Mouse (Mus musculus) lung, embryonic 16.5 days (tissue): ENCODE data around the gene Slc25a44. TPM values are rescaled to one million over a fixed set of nuclear protein-coding genes. Genes with fewer than 3 reads are reported as not detected.
A peak's percentile ranks its signal among the peaks of the same experiment; 100 is the strongest.
"Not testable (repeated sequence)": the region's sequence is repeated elsewhere in the genome, so short reads cannot be mapped to it uniquely, and the experiment has no call there.

Experiments
- ATAC-seq: fragments of 200-750 bp; cut with Nextera tagmentation; 2 replicates; pipeline ENCODE4 v1.8.0; 2017; ENCODE audit warnings: low read depth, mild to moderate bottlenecking, moderate library complexity
- H3K27ac ChIP-seq: fragments of 300-500 bp; sonication (generic); 2 replicates; pipeline ENCODE4 v1.5.1; 2014; ENCODE audit warnings: mild to moderate bottlenecking, control low read depth, low read length
- H3K27me3 ChIP-seq: fragments of 300-500 bp; sonication (generic); 2 replicates; pipeline ENCODE4 v1.6.1; 2014; ENCODE audit warnings: low read depth, low read length, mixed read lengths; ENCODE audit not compliant: control insufficient read depth, insufficient read depth
- H3K36me3 ChIP-seq: fragments of 300-500 bp; sonication (generic); 2 replicates; pipeline ENCODE4 v1.6.1; 2014; ENCODE audit warnings: low read length; ENCODE audit not compliant: control insufficient read depth, insufficient read depth
- H3K4me1 ChIP-seq: fragments of 300-500 bp; sonication (generic); replicated peaks from 2 replicates; pipeline ENCODE4 v1.6.1; 2014; ENCODE audit warnings: low read length, mixed read lengths; ENCODE audit not compliant: control insufficient read depth, insufficient read depth
- H3K4me2 ChIP-seq: fragments of 300-500 bp; sonication (generic); 2 replicates; pipeline ENCODE4 v1.6.1; 2014; ENCODE audit warnings: low read depth, low read length, control low read depth
- H3K4me3 ChIP-seq: fragments of 300-500 bp; sonication (generic); 2 replicates; pipeline ENCODE4 v1.5.1; 2014; ENCODE audit warnings: mild to moderate bottlenecking, low read length, control low read depth
- H3K9ac ChIP-seq: fragments of 300-500 bp; sonication (generic); 2 replicates; pipeline ENCODE4 v1.6.1; 2014; ENCODE audit warnings: low read length, control low read depth
- H3K9me3 ChIP-seq: fragments of 300-500 bp; sonication (generic); 2 replicates; pipeline ENCODE4 v1.6.1; 2016; ENCODE audit warnings: low read length; ENCODE audit not compliant: control insufficient read depth
- WGBS: fragments of 180-500 bp; shearing (Covaris S2); extraction: QIAGEN DNeasy Blood & Tissue Kit; methylation state at CpG from one replicate; pipeline ENCODE4 v1.1.7; 2014; 5-methylcytosine and 5-hydroxymethylcytosine counted together
- polyA plus RNA-seq: library from polyadenylated mRNA; unstranded; fragments of >200 nt; fragmentation: Nextera tagmentation; extraction: Ambion mirVana; gene quantifications from 2 replicates; pipeline ENCODE4 v1.2.1, GENCODE M21; 2015

The Slc25a44 gene
- polyA plus RNA-seq, 1 experiment from 2014 or later: 16.0 TPM

GRCm38 (mm10) chr3:88384364-88384763 is 40.6 kb downstream of the Slc25a44 start, which contains the start of gene Bglap:
Gene Bglap, minus strand, starts transcription at chr3:88384464.
- H3K4me3 ChIP-seq: no peak within 1 kb of the TSS
- no peaks in the 10 kb centered on the region for H3K4me1 ChIP-seq
- WGBS: 70% methylated on average over 5 of the region's 5 CpGs
- no peaks in the 10 kb centered on the region for H3K36me3 ChIP-seq
- no peak within 1 kb of the TSS for H3K27ac ChIP-seq
- H3K4me2 ChIP-seq: no peak within 1 kb of the TSS
- H3K27me3 ChIP-seq: no peaks in the 10 kb centered on the region
- H3K9me3 ChIP-seq: no peaks in the 10 kb centered on the region
- no peak for ATAC-seq
- H3K9ac ChIP-seq: no peak within 1 kb of the TSS

- H3K4me3 ChIP-seq, H3K27me3 ChIP-seq, H3K27ac ChIP-seq, H3K9ac ChIP-seq, H3K4me2 ChIP-seq, H3K4me1 ChIP-seq, H3K9me3 ChIP-seq, H3K36me3 ChIP-seq: not testable (repeated sequence)
- 0 out of 2 replicates have a peak, but pooled peaks have one; percentile 15 for ATAC-seq
- 11% methylated on average over 1 of the region's 7 CpGs for WGBS
Measured at GRCm38 (mm10) chr3:88382383-88382782, 42.6 kb downstream of the Slc25a44 start.

DNA sequence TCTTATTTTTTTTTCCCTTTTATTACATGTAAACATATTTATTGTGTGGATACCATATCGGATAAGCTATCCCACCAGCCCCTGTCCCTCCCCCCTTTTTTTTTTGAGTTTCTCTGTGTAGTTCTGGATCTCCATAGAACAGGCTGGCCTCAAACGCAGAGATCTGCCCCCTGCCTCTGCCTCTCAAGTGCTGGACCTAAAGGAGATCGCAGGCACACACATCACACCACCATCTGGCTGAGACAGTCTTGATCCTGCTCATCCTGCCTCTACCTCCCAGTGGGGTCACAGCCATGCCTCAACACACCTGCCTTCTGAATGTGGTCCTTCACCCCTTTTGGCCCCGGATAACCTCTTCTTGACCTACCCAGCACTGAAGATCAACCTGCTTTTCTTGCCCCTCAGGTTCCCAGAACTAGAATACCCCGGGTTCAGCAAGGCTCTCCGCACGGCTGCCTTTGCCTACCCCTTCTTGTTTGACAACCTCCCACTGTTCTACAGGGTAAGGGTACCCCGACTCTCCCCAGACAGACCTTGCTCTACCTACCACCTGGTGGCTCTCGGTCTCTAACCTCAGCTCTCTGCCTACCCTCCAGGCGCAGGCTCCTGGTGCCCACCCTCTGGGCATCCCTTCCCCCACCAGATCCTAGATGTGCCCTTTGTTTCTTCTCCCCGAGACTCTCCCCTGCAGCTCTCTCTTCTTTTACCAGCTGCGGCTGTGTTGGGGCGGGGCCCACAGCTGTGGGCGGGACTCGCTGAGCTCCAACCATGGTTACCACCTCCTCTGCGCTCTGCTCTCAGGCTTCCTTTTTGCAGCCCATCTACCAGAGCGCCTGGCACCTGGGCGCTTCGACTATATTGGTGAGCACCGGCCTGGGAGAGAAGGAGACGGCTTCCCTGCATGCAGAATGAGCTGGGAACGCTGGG is 43.3 kb downstream of the Slc25a44 start:
- H3K9ac ChIP-seq, H3K27ac ChIP-seq, H3K27me3 ChIP-seq, H3K4me1 ChIP-seq, H3K36me3 ChIP-seq, H3K9me3 ChIP-seq: not testable (repeated sequence)
- Histone ChIP-seq H3K4me3 (0 out of 2 replicates have a peak overlapping the region, but pooled peaks have one; percentile 13), H3K4me2 (peak overlapping the region; percentile 50)
- 12% methylated on average over 18 of the region's 22 CpGs for WGBS
- peak; percentile 89 for ATAC-seq

DNA sequence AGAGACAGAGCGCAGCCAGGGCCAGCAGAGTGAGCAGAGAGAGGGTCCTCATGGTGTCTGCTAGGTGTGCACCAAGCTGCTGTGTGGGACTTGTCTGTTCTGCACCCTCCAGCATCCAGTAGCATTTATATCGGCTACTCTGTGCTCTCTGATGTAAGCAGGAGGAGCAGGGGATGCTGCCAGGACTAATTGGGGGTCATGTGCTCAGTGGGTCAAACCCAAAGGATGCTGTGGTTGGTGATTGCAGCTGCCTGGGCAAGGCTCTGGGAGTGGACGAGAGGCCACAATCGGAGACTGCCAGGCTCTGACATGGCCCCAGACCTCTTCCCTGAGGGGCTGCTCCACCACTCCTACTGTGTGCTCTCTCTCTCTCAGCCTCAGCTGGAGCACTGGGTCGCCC is 46.3 kb downstream of the Slc25a44 start, which contains the start of gene Bglap2:
Bglap2 (minus strand) TSS at position 101 of the 400 bp plus-strand sequence.
- H3K4me1 ChIP-seq, H3K27ac ChIP-seq, H3K9me3 ChIP-seq, H3K4me3 ChIP-seq, ATAC-seq, H3K9ac ChIP-seq, H3K36me3 ChIP-seq, H3K27me3 ChIP-seq, H3K4me2 ChIP-seq: not testable (repeated sequence)
- WGBS: 73% methylated on average over 4 of the region's 5 CpGs

GRCm38 (mm10) chr3:88376644-88377043 is 48.3 kb downstream of the Slc25a44 start:
- not testable (repeated sequence) for H3K36me3 ChIP-seq, H3K27ac ChIP-seq, H3K4me3 ChIP-seq, H3K9ac ChIP-seq, H3K4me1 ChIP-seq, ATAC-seq, H3K9me3 ChIP-seq, H3K4me2 ChIP-seq, H3K27me3 ChIP-seq
- WGBS: 30% methylated on average over 4 of the region's 7 CpGs

- Histone ChIP-seq H3K4me3 (peak overlapping the region; percentile 24; the same call in 1 of the 2 replicates), H3K4me2 (peak overlapping the region; percentile 46)
- H3K27me3 ChIP-seq, H3K27ac ChIP-seq, H3K4me1 ChIP-seq, H3K9me3 ChIP-seq, H3K36me3 ChIP-seq, H3K9ac ChIP-seq: not testable (repeated sequence)
- 11% methylated on average over 16 of the region's 19 CpGs for WGBS
- ATAC-seq: peak; percentile 94
Measured at GRCm38 (mm10) chr3:88375750-88376626, 49.0 kb downstream of the Slc25a44 start.

- H3K4me2 ChIP-seq, H3K27me3 ChIP-seq, H3K4me1 ChIP-seq, H3K27ac ChIP-seq, H3K9ac ChIP-seq, H3K4me3 ChIP-seq, H3K9me3 ChIP-seq, ATAC-seq, H3K36me3 ChIP-seq: not testable (repeated sequence)
- 90% methylated on average over 9 of the region's 9 CpGs for WGBS
Measured at GRCm38 (mm10) chr3:88372643-88373042, 52.3 kb downstream of the Slc25a44 start, which contains the start of gene Bglap3. Gene Bglap3, minus strand, starts transcription at chr3:88372743.

GRCm38 (mm10) chr3:88368511-88368910 is 56.4 kb downstream of the Slc25a44 start:
- not testable (repeated sequence) for H3K9ac ChIP-seq, H3K36me3 ChIP-seq, H3K4me2 ChIP-seq, H3K9me3 ChIP-seq, H3K27ac ChIP-seq, ATAC-seq, H3K4me3 ChIP-seq, H3K27me3 ChIP-seq
- H3K4me1 ChIP-seq: peaks cover 13% of the 10 kb centered on the region
- WGBS: 72% methylated on average over 7 of the region's 7 CpGs

- H3K9ac ChIP-seq, ATAC-seq, H3K27ac ChIP-seq, H3K9me3 ChIP-seq, H3K27me3 ChIP-seq, H3K4me3 ChIP-seq, H3K4me2 ChIP-seq, H3K36me3 ChIP-seq: not testable (repeated sequence)
- peaks cover 13% of the 10 kb centered on the region for H3K4me1 ChIP-seq
- WGBS: 51% methylated on average over 3 of the region's 7 CpGs
Measured at GRCm38 (mm10) chr3:88367517-88367916, 57.4 kb downstream of the Slc25a44 start.
